Mouse (Mus musculus): ENCODE measurements around the gene A830005F24Rik.

GRCm38 (mm10) chr13:48555976-48556375 lies 42.6 kb downstream of the A830005F24Rik start:
- no peak for TF ChIP-seq CTCF (IDR thresholded peaks at IDR 0.05; ENCODE audit: extremely low read depth, insufficient read depth, low read length)
- TF ChIP-seq POLR2A (IDR thresholded peaks at IDR 0.05; ENCODE audit: extremely low read depth, insufficient read depth, low read length) = no peak
